Mouse (Mus musculus) adipocyte (in vitro differentiated cells): ENCODE measurements around the gene Nectin1.

Experiments used
- DNase-seq: peaks from one replicate; pipeline ENCODE4 v3.0.0-alpha.2; 2016; ENCODE audit warnings: low spot score

Nectin1 gene

GRCm38 (mm10) chr9:43807565-43807964 lies 63.8 kb downstream of the Nectin1 start:
- no peak for DNase-seq

- no peak for DNase-seq
These were observed 64.3 kb downstream of the Nectin1 start for GRCm38 (mm10) chr9:43808099-43808498.

DNA sequence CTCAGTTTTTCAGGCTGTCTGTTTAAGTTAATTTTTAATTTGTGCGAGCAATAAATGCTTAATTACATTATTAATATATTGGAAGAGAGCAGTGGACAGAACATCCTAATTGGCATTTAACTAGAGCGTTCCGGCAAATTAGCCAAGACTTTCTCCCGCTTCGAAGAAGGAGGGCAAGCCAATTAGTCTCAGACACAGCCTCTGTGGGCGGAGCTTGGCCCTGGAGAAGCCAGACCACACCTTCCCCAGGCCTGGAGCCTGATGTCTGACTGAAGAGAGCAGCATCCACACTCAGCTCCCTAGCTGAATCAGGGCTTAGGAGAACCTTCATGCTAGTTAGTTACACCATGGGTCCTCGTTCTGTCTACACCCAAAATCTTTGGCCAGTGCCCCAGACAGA lies 64.8 kb downstream of the Nectin1 start:
- DNase-seq: no peak

DNA sequence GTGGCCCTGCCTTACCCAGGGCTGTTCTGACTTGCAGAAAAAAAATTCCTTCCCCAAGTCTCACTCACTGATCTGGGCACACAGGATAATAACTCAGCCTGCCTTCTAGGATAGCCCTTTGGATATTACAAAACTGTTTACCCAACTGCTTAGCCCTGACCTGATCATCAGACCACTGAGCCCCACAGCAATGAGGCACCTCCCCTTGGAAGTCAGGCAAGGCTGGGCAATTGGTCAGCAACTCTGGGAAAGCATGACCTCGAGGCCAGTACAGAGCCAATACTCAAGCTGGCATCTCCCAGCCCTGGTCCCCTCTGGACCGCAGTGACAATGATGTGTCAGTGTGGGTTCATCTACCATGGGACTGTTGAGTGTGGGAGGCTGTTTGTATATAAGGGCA lies 69.4 kb downstream of the Nectin1 start:
- DNase-seq: no peak

GRCm38 (mm10) chr9:43822206-43822605 lies 78.4 kb downstream of the Nectin1 start:
- DNase-seq: no peak

DNA sequence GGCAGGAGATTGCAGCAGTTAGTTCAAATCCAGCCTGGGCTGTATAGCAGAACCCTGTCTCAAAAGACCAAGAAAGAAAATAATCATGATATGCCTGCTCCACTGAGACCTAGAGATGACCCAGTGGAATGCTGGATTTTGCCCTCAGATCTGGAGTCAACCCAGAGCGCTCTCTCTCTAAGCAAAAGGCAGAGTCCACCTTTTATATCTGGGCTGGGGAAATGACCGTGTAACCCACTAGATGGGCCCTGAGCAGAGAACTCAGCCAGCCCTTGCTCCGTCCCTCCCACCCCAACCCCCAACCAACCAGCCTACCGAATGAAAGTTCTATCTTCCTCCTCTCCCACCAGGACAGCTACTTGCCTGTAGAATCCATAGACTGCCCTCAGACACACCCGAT lies 81.4 kb downstream of the Nectin1 start:
- DNase-seq: no peak

DNA sequence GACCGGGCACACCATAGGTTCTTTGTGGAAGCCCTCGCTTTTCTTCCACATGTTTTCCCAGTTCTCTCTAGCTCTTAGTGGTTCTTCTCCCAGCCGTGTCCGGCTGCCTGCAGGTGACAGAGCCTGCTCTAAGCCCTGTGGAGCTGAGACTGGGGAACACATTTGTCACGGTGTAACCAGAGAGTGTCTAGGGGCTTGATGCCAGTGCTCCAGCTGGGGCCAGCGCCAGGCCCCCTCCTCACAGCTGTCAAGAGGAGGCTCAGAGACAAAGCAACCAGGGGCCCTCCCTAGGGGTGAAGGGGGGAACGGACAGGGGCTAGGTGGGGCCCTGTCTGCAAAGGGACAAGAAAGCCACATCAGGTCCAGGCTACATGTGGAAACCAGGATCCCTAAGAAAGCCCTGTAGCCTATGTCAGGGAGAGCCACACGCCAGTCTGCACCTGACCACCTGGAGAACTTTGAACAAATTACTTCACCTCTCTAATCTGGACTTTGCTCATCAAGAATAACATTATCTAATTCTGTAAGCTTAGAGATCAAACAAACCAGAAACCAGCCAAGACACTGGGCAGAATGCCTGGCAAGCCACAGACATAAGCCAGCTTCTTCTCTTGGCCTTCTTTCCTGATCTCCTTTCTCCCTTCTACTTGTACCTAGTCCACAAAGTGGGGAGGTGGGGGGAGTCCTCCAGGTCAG lies 82.9 kb downstream of the Nectin1 start:
- DNase-seq: no peak

GRCm38 (mm10) chr9:43827593-43827992 lies 83.8 kb downstream of the Nectin1 start:
- peak; percentile 33 for DNase-seq

- peak; percentile 10 for DNase-seq
These were observed 85.2 kb downstream of the Nectin1 start for GRCm38 (mm10) chr9:43828960-43829359.

GRCm38 (mm10) chr9:43833232-43833631 lies 89.4 kb downstream of the Nectin1 start:
- DNase-seq: no peak

DNA sequence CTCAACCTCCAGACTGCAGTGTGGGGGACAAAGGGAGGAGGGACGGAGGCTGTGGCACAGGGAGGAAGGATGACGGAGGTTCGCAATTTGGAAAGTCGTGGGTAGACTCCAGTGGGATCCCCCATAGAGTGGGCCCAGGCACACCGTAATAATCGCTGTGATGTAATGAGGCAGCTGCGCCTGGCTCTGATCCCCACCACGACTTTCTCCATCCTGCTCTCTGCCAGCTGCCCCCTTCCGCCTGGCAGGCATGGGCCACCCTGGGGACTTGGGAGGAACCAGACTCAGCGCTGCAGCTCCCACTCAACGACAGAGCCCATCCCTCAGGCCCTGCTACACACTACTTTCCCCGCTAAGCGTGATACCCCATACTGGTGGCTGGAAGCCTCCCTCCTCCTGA lies 90.5 kb downstream of the Nectin1 start:
- no peak for DNase-seq

DNA sequence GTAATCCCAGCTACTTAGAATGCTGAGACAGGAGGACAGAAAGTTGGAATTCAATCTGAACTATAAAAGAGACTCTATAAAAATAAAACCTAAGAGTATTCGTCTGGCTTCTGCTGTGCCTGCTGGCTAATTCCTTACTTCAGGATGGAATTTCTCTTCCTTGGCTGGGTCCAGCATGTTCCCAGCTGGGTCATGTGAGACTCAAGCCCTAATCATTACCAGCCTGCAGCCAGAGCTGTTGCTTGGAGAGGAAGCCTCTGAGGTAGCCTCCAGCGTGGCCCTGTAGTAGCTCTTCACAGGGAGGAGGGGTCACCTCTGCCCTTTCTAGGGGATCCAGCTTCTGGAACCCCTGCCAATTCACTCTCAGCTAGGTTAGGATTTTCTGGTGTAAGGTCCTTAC lies 94.8 kb downstream of the Nectin1 start:
- DNase-seq: no peak

GRCm38 (mm10) chr9:43842921-43843577 lies 99.3 kb downstream of the Nectin1 start:
- DNase-seq: no peak

GRCm38 (mm10) chr9:43843711-43844127 lies 99.9 kb downstream of the Nectin1 start:
- DNase-seq: no peak

DNA sequence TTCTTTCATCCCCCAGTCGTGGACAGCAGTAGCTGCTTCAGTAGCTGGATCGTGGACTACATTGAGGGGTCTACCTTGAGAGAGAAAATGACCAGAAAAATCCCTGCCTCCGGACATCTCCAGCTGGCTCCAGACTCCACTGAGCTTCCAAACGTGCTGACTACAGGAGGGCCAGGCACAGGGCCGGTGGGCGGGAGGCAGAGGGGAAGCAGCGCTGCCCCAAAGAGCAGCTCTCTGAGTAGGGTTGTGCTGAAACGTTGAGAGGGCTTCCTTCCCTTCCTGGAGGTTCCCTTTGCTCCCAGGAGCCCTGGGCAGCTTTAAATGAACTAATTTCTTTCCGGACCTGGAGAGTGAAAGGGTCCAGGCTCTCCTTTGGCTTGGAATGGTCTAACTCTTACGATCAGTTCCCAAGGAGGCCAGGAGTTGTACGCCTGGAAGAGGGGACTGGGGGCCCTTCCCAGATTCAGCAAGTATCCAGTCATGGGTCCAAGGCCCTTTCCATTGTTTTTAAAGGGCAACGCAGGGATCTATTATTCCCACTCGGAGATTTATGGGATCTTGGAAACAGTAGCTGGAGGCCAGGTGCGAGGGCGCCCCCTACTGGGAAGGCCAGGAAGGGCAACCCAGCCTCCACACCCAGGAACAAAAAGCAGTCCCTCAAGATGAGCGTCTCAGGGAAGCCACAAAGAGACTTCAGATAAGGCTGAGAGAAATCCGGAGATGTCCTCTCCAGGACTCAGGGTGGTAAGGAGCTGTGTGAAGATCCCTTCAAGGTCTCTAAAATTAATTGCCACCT lies 102.1 kb downstream of the Nectin1 start:
- DNase-seq: peak; percentile 6

DNA sequence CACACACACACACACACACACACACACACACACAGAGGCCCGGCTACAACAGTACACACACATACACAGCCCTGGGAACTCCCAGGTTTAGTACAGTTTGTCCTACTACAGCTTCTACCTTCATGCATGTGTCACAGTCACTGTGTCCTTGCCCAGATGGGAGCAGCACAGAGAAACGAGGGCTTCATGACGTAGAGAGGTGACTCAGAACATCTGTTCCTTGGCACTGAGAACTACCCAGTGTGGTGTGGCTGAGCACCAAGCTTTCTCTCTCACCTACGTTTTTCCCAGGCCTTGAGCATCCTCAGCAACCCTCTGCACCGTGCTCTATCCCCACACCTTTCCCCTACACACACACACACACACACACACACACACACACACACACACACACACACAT lies 104.1 kb downstream of the Nectin1 start:
- no peak for DNase-seq

DNA sequence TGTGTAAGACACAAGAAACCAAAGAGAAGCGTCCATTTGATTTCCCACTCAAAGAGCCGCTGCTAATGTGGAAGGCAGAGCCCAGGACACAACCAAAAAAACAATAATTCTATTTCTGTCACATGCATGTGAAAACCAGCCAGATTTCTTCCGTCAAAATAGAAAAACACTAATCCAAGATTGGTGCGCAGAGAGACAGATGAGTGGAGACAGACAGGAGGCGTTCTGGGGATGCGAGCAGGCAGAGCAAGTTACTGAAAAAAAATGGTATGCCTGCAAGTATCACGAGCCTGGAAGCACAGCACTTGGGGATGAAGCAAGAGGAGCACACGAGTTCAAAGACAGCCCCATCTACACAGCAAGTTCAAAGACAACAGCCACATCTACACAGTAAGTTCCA lies 106.5 kb downstream of the Nectin1 start:
- DNase-seq: no peak

DNA sequence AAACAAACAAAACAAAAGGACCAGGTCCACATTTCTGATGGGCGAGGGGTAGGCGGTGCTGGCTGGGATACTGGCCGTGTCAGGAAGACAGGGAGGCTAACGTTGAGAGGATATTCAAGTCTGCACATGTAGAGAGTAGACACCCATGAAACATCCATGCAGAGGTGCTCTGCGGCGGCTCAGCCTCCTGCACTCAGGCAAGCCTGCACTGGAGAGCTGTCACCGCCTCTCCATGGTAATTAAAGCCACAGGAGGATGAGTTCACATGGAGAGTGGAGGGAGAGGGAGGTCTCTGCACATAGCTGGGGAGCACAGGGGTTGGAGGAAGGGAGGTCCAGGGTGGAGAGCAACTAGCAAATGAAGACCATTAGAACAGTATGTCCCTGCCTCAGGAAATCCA lies 107.4 kb downstream of the Nectin1 start:
- no peak for DNase-seq

DNA sequence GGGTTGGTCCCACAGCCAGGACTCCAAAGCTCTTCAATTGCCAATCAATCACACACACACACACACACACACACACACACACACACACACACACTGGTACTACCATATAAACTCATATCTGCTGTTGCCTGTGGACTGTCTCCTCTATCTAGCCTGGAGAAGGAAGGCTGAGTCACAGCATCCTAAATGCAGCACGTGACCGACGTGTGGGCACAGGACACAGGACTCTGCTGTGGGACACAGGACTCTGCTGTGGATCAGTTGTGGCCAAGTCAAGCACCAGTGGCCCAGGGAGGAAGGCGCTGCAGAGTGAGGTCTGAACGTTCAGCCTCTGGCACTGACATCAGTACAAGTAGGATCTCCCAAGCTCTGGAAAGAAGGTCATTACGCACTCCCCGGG lies 112.1 kb downstream of the Nectin1 start:
- no peak for DNase-seq
